Mouse (Mus musculus) heart, embryonic 11.5 days (tissue): ENCODE measurements around the gene Dicer1. TPM values are rescaled to one million over a fixed set of nuclear protein-coding genes. Genes with fewer than 3 reads are reported as not detected.

Experiments
- ATAC-seq: fragments of 200-750 bp; cut with Nextera tagmentation; replicated peaks from 2 replicates; pipeline ENCODE4 v1.8.0; 2017; ENCODE audit warnings: moderate library complexity; ENCODE audit not compliant: insufficient number of reproducible peaks, low FRiP score, low TSS enrichment
- H3K27ac ChIP-seq: fragments of 300-500 bp; sonication (generic); 2 replicates; pipeline ENCODE4 v1.5.1; 2014; ENCODE audit warnings: mild to moderate bottlenecking, low read depth, low read length
- H3K27me3 ChIP-seq: fragments of 300-500 bp; sonication (generic); 2 replicates; pipeline ENCODE4 v1.6.1; 2014; ENCODE audit warnings: mild to moderate bottlenecking, low read length, mixed read lengths; ENCODE audit not compliant: control insufficient read depth, insufficient read depth
- H3K36me3 ChIP-seq: fragments of 300-500 bp; sonication (generic); 2 replicates; pipeline ENCODE4 v1.6.1; 2014; ENCODE audit warnings: mild to moderate bottlenecking, low read length, moderate library complexity, mixed read lengths; ENCODE audit not compliant: control insufficient read depth, insufficient read depth
- H3K4me1 ChIP-seq: fragments of 300-500 bp; sonication (generic); 2 replicates; pipeline ENCODE4 v1.6.1; 2014; ENCODE audit warnings: low read length; ENCODE audit not compliant: control insufficient read depth, insufficient read depth
- H3K4me2 ChIP-seq: fragments of 300-500 bp; sonication (generic); 2 replicates; pipeline ENCODE4 v1.6.1; 2014; ENCODE audit warnings: mild to moderate bottlenecking, moderate library complexity
- H3K4me3 ChIP-seq: fragments of 300-500 bp; sonication (generic); 2 replicates; pipeline ENCODE4 v1.5.1; 2014; ENCODE audit warnings: low read depth, low read length
- H3K9ac ChIP-seq: fragments of 300-500 bp; sonication (generic); 2 replicates; pipeline ENCODE4 v1.6.1; 2014; ENCODE audit warnings: mild to moderate bottlenecking, low read depth, low read length, moderate library complexity
- H3K9me3 ChIP-seq: fragments of 300-500 bp; sonication (generic); replicated peaks from 2 replicates; pipeline ENCODE4 v1.6.1; 2016; ENCODE audit warnings: low read length; ENCODE audit not compliant: control insufficient read depth
- WGBS: fragments of 180-500 bp; shearing (Covaris S2); extraction: QIAGEN DNeasy Blood & Tissue Kit; methylation state at CpG from one replicate; pipeline ENCODE4 v1.1.7; 2014; ENCODE audit not compliant: insufficient replicate concordance; 5-methylcytosine and 5-hydroxymethylcytosine counted together
- polyA plus RNA-seq: library from polyadenylated mRNA; unstranded; fragments of >200 nt; fragmentation: Nextera tagmentation; extraction: Ambion mirVana; gene quantifications from 2 replicates; pipeline ENCODE4 v1.2.1, GENCODE M21; 2014

Dicer1 gene
- polyA plus RNA-seq, 1 experiment from 2014 or later = 28.8 TPM

GRCm38 (mm10) chr12:104700266-104700665, 51.5 kb downstream of the Dicer1 start:
- Histone ChIP-seq H3K36me3 (peaks cover 40% of the 10 kb centered on the region), H3K9ac (no peak overlapping the region), H3K9me3 (no peaks in the 10 kb centered on the region), H3K27me3 (no peaks in the 10 kb centered on the region), H3K4me1 (0 out of 2 replicates have a peak, but pooled peaks cover 3% of the 10 kb centered on the region), H3K27ac (no peak overlapping the region), H3K4me3 (no peak overlapping the region), H3K4me2 (no peak overlapping the region)
- 73% methylated on average over 7 of the region's 7 CpGs for WGBS
- no peak for ATAC-seq

GRCm38 (mm10) chr12:104699753-104700152, 52.0 kb downstream of the Dicer1 start:
- no peak for ATAC-seq
- Histone ChIP-seq H3K4me1 (0 out of 2 replicates have a peak, but pooled peaks cover 3% of the 10 kb centered on the region), H3K4me2 (no peak overlapping the region), H3K9ac (no peak overlapping the region), H3K27ac (no peak overlapping the region), H3K36me3 (peaks cover 38% of the 10 kb centered on the region), H3K9me3 (no peaks in the 10 kb centered on the region), H3K27me3 (no peaks in the 10 kb centered on the region), H3K4me3 (no peak overlapping the region)
- WGBS = 55% methylated on average over 8 of the region's 8 CpGs

- 87% methylated on average over 2 of the region's 2 CpGs for WGBS
- Histone ChIP-seq H3K27ac (no peak overlapping the region), H3K9me3 (no peaks in the 10 kb centered on the region), H3K4me2 (no peak overlapping the region), H3K9ac (no peak overlapping the region), H3K4me3 (no peak overlapping the region), H3K36me3 (peaks cover 26% of the 10 kb centered on the region), H3K27me3 (no peaks in the 10 kb centered on the region), H3K4me1 (0 out of 2 replicates have a peak, but pooled peaks cover 3% of the 10 kb centered on the region)
- ATAC-seq = no peak
Measured at GRCm38 (mm10) chr12:104695514-104695913, 56.2 kb downstream of the Dicer1 start.

- peaks cover 25% of the 10 kb centered on the region for H3K36me3 ChIP-seq
- no peak overlapping the region for H3K27ac ChIP-seq
- ATAC-seq = no peak
- 0 out of 2 replicates have a peak, but pooled peaks cover 3% of the 10 kb centered on the region for H3K4me1 ChIP-seq
- H3K9me3 ChIP-seq = no peaks in the 10 kb centered on the region
- H3K9ac ChIP-seq = no peak overlapping the region
- H3K4me3 ChIP-seq = no peak overlapping the region
- H3K4me2 ChIP-seq = no peak overlapping the region
- WGBS = 78% methylated on average over 12 of the region's 12 CpGs
- H3K27me3 ChIP-seq = no peaks in the 10 kb centered on the region
Measured at GRCm38 (mm10) chr12:104692864-104693263, 58.9 kb downstream of the Dicer1 start.

GRCm38 (mm10) chr12:104690412-104690811, 61.3 kb downstream of the Dicer1 start:
- H3K27ac ChIP-seq = no peak overlapping the region
- no peak overlapping the region for H3K4me2 ChIP-seq
- peaks cover 24% of the 10 kb centered on the region for H3K36me3 ChIP-seq
- WGBS = 67% methylated on average over 7 of the region's 7 CpGs
- no peak overlapping the region for H3K4me3 ChIP-seq
- no peaks in the 10 kb centered on the region for H3K4me1 ChIP-seq
- no peak overlapping the region for H3K9ac ChIP-seq
- no peaks in the 10 kb centered on the region for H3K9me3 ChIP-seq
- no peaks in the 10 kb centered on the region for H3K27me3 ChIP-seq
- no peak for ATAC-seq

- 93% methylated on average over 11 of the region's 11 CpGs for WGBS
- H3K36me3 ChIP-seq = peaks cover 17% of the 10 kb centered on the region
- no peaks in the 10 kb centered on the region for H3K9me3 ChIP-seq
- H3K27ac ChIP-seq = no peak overlapping the region
- H3K27me3 ChIP-seq = no peaks in the 10 kb centered on the region
- no peak overlapping the region for H3K9ac ChIP-seq
- no peak for ATAC-seq
- no peak overlapping the region for H3K4me3 ChIP-seq
- H3K4me1 ChIP-seq = no peaks in the 10 kb centered on the region
- H3K4me2 ChIP-seq = no peak overlapping the region
Measured at GRCm38 (mm10) chr12:104688870-104689269, 62.9 kb downstream of the Dicer1 start.

GRCm38 (mm10) chr12:104684411-104684931, 67.3 kb downstream of the Dicer1 start:
- no peaks in the 10 kb centered on the region; the same call in 1 of the 2 replicates for H3K9me3 ChIP-seq
- peaks cover 12% of the 10 kb centered on the region; the same call in 1 of the 2 replicates for H3K36me3 ChIP-seq
- no peak overlapping the region for H3K9ac ChIP-seq
- no peaks in the 10 kb centered on the region for H3K27me3 ChIP-seq
- ATAC-seq = no peak
- 72% methylated on average over 8 of the region's 8 CpGs for WGBS
- no peak overlapping the region for H3K4me3 ChIP-seq
- no peak overlapping the region for H3K27ac ChIP-seq
- no peak overlapping the region for H3K4me2 ChIP-seq
- H3K4me1 ChIP-seq = no peaks in the 10 kb centered on the region

- 0 out of 2 replicates have a peak, but pooled peaks cover 2% of the 10 kb centered on the region for H3K4me1 ChIP-seq
- WGBS = 83% methylated on average over 8 of the region's 8 CpGs
- no peak overlapping the region for H3K4me2 ChIP-seq
- no peaks in the 10 kb centered on the region for H3K36me3 ChIP-seq
- no peaks in the 10 kb centered on the region for H3K27me3 ChIP-seq
- H3K9ac ChIP-seq = no peak overlapping the region
- no peak for ATAC-seq
- H3K9me3 ChIP-seq = no peaks in the 10 kb centered on the region; the same call in 1 of the 2 replicates
- no peak overlapping the region for H3K4me3 ChIP-seq
- no peak overlapping the region for H3K27ac ChIP-seq
Measured at GRCm38 (mm10) chr12:104679819-104680132, 72.0 kb downstream of the Dicer1 start.

GRCm38 (mm10) chr12:104679121-104679818, 72.5 kb downstream of the Dicer1 start:
- Histone ChIP-seq H3K27ac (no peak overlapping the region), H3K9me3 (no peaks in the 10 kb centered on the region; the same call in 1 of the 2 replicates), H3K36me3 (no peaks in the 10 kb centered on the region), H3K27me3 (no peaks in the 10 kb centered on the region), H3K4me3 (no peak overlapping the region), H3K4me1 (0 out of 2 replicates have a peak, but pooled peaks cover 2% of the 10 kb centered on the region), H3K4me2 (no peak overlapping the region), H3K9ac (no peak overlapping the region)
- no peak for ATAC-seq
- 63% methylated on average over 26 of the region's 26 CpGs for WGBS
